Mouse (Mus musculus): Measurements from ENCODE around the gene Ttc19. TPM values are rescaled to one million over a fixed set of nuclear protein-coding genes. Genes with fewer than 3 reads are reported as not detected.
A peak's percentile ranks its signal among the peaks of the same experiment; 100 is the strongest.

Ttc19 gene
- polyA plus RNA-seq, 1 experiment from 2014 or later = 15.5 TPM

DNA sequence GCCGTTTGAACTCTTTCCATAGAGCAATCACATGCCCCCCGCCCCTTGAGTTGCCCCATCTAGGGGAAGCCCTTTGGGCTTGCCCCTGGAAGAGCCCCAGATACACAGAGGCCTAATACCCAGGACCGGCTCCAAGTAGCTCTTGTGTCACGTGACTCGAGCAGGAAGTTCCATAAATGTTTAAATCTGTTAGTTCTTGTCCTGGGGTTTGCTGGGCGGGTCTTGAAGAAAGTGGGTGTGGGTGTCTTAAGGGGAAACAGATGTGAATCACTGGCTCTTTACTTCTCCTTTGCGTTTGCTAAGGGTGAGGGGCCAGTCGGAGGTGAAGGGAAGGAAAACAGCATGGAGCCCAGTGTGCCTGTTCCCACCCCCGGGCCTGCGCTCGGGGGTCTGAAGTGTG is 30.2 kb upstream of the Ttc19 start:
- Histone ChIP-seq H3K9ac (ENCODE audit: low read length) (no peak overlapping the region), H3K4me3 (ENCODE audit: low read depth, low read length) (0 out of 2 replicates have a peak overlapping the region, but pooled peaks have one; percentile 5), H3K36me3 (ENCODE audit: control insufficient read depth, insufficient read depth, low read length) (no peaks in the 10 kb centered on the region), H3K4me1 (ENCODE audit: control insufficient read depth, insufficient read depth, low read length) (peaks cover 21% of the 10 kb centered on the region), H3K9me3 (ENCODE audit: control insufficient read depth, low read length) (no peaks in the 10 kb centered on the region), H3K27me3 (ENCODE audit: control insufficient read depth, insufficient read depth, low read length) (peaks cover 5% of the 10 kb centered on the region; the same call in 1 of the 2 replicates), H3K27ac (replicated peaks; ENCODE audit: low read depth, low read length) (peak overlapping the region; percentile 67; the same call in 1 of the 2 replicates), H3K4me2 (ENCODE audit: low read depth, severe bottlenecking) (peak overlapping the region; percentile 99)
- 13% methylated on average over 11 of the region's 11 CpGs for WGBS
- ATAC-seq (ENCODE audit: insufficient number of reproducible peaks, low FRiP score, low TSS enrichment, low read depth) (peak; percentile 69), DNase-seq (ENCODE audit: low spot score) (peak; percentile 74)

DNA sequence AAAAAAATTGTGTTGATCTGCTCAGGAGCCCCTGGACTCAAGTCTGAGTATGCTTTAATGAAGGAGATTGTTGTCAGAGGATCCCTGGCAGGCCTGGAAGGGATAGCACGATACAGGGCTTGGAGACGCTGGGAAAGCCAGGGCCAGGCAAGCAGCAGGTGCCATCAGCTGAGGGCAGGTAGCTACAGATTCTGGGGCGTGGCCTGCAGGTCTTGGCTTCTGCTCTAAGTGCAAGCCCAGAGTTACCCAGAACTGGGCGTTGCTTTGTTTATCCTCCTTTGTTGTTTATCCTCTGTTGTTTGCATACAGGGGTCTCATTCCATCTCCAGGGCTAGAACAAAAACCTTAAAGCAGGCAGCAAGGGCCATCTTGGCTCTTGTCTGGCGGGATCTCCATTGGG is 27.9 kb upstream of the Ttc19 start:
- Histone ChIP-seq H3K9ac (ENCODE audit: low read length) (no peak overlapping the region), H3K27ac (replicated peaks; ENCODE audit: low read depth, low read length) (no peak overlapping the region), H3K4me1 (ENCODE audit: control insufficient read depth, insufficient read depth, low read length) (peaks cover 29% of the 10 kb centered on the region), H3K27me3 (ENCODE audit: control insufficient read depth, insufficient read depth, low read length) (peaks cover 5% of the 10 kb centered on the region; the same call in 1 of the 2 replicates), H3K4me2 (ENCODE audit: low read depth, severe bottlenecking) (no peak overlapping the region), H3K9me3 (ENCODE audit: control insufficient read depth, low read length) (no peaks in the 10 kb centered on the region), H3K36me3 (ENCODE audit: control insufficient read depth, insufficient read depth, low read length) (no peaks in the 10 kb centered on the region), H3K4me3 (ENCODE audit: low read depth, low read length) (no peak overlapping the region)
- ATAC-seq (ENCODE audit: insufficient number of reproducible peaks, low FRiP score, low TSS enrichment, low read depth) (no peak), DNase-seq (ENCODE audit: low spot score) (no peak)
- WGBS = 80% methylated on average over 5 of the region's 5 CpGs

DNA sequence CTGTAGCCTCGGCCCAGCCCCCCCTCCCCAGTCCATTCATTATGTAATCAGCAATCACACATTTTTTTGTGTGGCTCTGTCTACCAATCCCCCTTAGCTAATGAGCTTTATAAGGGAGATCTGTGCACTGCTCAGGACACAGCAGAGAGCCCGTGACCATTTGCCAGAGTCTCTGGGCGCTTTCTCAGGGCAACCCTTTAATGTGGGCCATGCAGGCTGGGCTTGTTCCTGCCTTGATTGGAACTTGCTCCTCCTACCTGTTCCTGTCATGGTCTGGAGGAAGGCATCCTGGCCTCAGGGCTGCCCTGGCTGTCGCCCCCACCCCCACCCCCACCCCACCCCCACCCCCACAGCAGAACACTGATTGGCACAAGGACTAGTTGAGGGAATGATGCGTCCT is 22.1 kb upstream of the Ttc19 start:
- H3K9ac ChIP-seq (ENCODE audit: low read length) = no peak overlapping the region

DNA sequence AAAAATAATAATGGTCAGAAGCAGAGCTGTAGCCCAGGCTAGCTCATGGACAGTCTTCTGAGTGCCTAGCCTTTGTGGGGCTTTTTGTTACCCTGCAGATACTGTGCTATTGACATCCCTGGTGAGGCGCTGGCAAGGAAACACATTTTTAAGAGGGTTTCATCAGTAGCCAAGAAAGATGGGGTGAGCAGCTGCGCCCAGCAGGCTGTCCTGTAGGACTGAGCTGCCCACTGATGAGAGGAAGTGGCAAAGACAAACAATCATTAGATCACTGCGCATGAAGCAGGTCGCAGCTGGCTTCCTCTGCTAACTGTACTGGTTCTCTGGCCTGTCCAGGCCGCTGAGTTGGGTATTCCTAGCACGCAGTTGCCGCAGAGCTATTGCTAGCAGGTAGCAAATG is 17.7 kb upstream of the Ttc19 start:
- WGBS = 81% methylated on average over 7 of the region's 7 CpGs
- Histone ChIP-seq H3K4me3 (ENCODE audit: low read depth, low read length) (no peak overlapping the region), H3K9ac (ENCODE audit: low read length) (no peak overlapping the region), H3K27ac (replicated peaks; ENCODE audit: low read depth, low read length) (no peak overlapping the region), H3K27me3 (ENCODE audit: control insufficient read depth, insufficient read depth, low read length) (no peaks in the 10 kb centered on the region), H3K4me1 (ENCODE audit: control insufficient read depth, insufficient read depth, low read length) (0 out of 2 replicates have a peak, but pooled peaks cover 8% of the 10 kb centered on the region), H3K4me2 (ENCODE audit: low read depth, severe bottlenecking) (no peak overlapping the region), H3K36me3 (ENCODE audit: control insufficient read depth, insufficient read depth, low read length) (no peaks in the 10 kb centered on the region), H3K9me3 (ENCODE audit: control insufficient read depth, low read length) (no peaks in the 10 kb centered on the region)
- no peak for ATAC-seq (ENCODE audit: insufficient number of reproducible peaks, low FRiP score, low TSS enrichment, low read depth)
- no peak for DNase-seq (ENCODE audit: low spot score)

More for the DNA sequence above, 22.1 kb upstream of the Ttc19 start:
- ATAC-seq (ENCODE audit: insufficient number of reproducible peaks, low FRiP score, low TSS enrichment, low read depth) (no peak), DNase-seq (ENCODE audit: low spot score) (no peak)
- Histone ChIP-seq H3K4me3 (ENCODE audit: low read depth, low read length) (no peak overlapping the region), H3K27ac (replicated peaks; ENCODE audit: low read depth, low read length) (no peak overlapping the region), H3K4me2 (ENCODE audit: low read depth, severe bottlenecking) (no peak overlapping the region), H3K36me3 (ENCODE audit: control insufficient read depth, insufficient read depth, low read length) (no peaks in the 10 kb centered on the region), H3K4me1 (ENCODE audit: control insufficient read depth, insufficient read depth, low read length) (peaks cover 16% of the 10 kb centered on the region; the same call in 1 of the 2 replicates), H3K9me3 (ENCODE audit: control insufficient read depth, low read length) (no peaks in the 10 kb centered on the region), H3K27me3 (ENCODE audit: control insufficient read depth, insufficient read depth, low read length) (no peaks in the 10 kb centered on the region)
- WGBS = 38% methylated on average over 5 of the region's 5 CpGs

DNA sequence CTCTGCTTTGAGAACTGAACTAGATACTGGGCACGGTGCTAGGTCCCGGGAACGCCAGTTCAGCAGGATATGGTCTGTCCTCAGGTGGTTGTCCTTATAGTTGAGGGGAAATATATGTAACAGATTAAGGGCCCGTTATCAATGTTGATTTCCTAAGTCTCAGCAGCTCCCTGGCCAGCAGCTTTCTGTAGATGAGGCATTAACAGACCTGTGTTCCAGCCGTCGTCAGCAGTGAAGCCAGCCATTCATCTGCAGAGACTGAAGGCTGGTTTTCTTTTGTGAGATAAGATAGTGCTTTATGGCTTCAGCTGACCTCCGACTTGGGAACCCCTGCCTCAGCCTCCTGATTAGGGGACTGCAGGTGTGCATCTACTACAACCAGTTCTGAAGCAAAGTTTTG is 17.3 kb upstream of the Ttc19 start:
- DNase-seq (ENCODE audit: low spot score) (no peak), ATAC-seq (ENCODE audit: insufficient number of reproducible peaks, low FRiP score, low TSS enrichment, low read depth) (no peak)
- Histone ChIP-seq H3K4me1 (ENCODE audit: control insufficient read depth, insufficient read depth, low read length) (0 out of 2 replicates have a peak, but pooled peaks cover 7% of the 10 kb centered on the region), H3K36me3 (ENCODE audit: control insufficient read depth, insufficient read depth, low read length) (no peaks in the 10 kb centered on the region), H3K9ac (ENCODE audit: low read length) (no peak overlapping the region), H3K4me2 (ENCODE audit: low read depth, severe bottlenecking) (no peak overlapping the region), H3K9me3 (ENCODE audit: control insufficient read depth, low read length) (no peaks in the 10 kb centered on the region), H3K4me3 (ENCODE audit: low read depth, low read length) (no peak overlapping the region), H3K27me3 (ENCODE audit: control insufficient read depth, insufficient read depth, low read length) (no peaks in the 10 kb centered on the region), H3K27ac (replicated peaks; ENCODE audit: low read depth, low read length) (no peak overlapping the region)
- WGBS = 63% methylated on average over 7 of the region's 7 CpGs

DNA sequence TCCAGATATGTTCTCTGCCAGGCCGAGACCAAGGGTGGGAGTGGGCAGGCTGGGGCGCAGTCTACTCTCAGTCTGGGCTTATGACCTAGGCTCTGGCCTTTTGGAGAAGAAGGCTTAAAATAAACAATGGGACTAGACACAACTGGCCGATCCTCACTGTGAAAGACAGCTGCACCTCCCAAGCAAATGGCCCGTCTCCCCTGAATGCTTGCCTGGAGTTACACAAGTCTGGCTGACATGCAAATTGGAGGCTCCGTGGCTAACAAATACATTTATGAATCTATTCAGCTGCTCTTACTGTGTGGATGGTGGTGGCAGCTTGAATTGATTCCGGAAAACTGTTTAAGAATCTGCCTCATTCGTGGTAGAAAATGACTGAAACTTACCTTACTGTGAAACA is 15.6 kb upstream of the Ttc19 start:
- Histone ChIP-seq H3K27me3 (ENCODE audit: control insufficient read depth, insufficient read depth, low read length) (no peaks in the 10 kb centered on the region), H3K4me3 (ENCODE audit: low read depth, low read length) (no peak overlapping the region), H3K4me1 (ENCODE audit: control insufficient read depth, insufficient read depth, low read length) (0 out of 2 replicates have a peak, but pooled peaks cover 2% of the 10 kb centered on the region), H3K9me3 (ENCODE audit: control insufficient read depth, low read length) (no peaks in the 10 kb centered on the region), H3K27ac (replicated peaks; ENCODE audit: low read depth, low read length) (no peak overlapping the region), H3K36me3 (ENCODE audit: control insufficient read depth, insufficient read depth, low read length) (no peaks in the 10 kb centered on the region), H3K4me2 (ENCODE audit: low read depth, severe bottlenecking) (no peak overlapping the region), H3K9ac (ENCODE audit: low read length) (no peak overlapping the region)
- 88% methylated on average over 7 of the region's 7 CpGs for WGBS
- no peak for DNase-seq (ENCODE audit: low spot score)
- ATAC-seq (ENCODE audit: insufficient number of reproducible peaks, low FRiP score, low TSS enrichment, low read depth) = no peak

DNA sequence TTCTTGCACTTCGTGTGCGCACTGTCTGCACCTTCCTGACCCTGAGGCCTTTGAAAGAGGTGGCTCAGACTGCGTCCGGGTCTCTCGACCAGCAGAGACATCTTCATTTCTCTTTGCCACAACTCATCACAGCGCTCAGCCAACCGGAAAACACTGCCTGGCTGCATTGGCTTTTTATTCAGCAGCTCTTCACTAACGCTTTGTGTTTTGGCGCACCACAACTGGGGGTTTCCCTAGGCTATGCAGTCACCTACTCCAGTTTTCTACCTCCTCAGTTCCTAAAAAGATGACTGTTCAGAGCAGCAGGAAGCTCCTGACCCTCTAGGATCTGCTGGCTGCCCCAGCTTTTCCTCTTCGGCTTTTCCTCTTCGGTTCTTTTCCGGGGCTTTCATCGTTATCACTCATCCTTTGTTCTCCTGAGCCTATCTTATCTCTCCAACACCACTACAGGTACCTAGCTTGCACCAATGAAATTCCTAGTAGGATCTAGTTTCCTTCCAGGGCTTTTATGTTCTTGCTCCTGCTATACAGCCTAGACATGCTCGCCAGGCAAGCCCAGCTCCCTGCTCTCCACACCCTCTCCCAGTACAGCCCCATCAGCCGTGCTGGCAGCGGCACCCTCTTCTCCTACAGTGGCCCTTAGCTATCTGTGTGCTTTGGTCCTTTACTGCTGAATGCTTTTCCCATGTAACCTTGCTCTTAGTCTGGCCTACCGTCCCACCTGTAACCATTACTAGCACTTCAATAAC is 14.6 kb upstream of the Ttc19 start:
- H3K9me3 ChIP-seq (ENCODE audit: control insufficient read depth, low read length) = no peaks in the 10 kb centered on the region
- no peaks in the 10 kb centered on the region for H3K36me3 ChIP-seq (ENCODE audit: control insufficient read depth, insufficient read depth, low read length)
- no peaks in the 10 kb centered on the region for H3K27me3 ChIP-seq (ENCODE audit: control insufficient read depth, insufficient read depth, low read length)
- 84% methylated on average over 17 of the region's 17 CpGs for WGBS
- ATAC-seq (ENCODE audit: insufficient number of reproducible peaks, low FRiP score, low TSS enrichment, low read depth) = no peak
- H3K9ac ChIP-seq (ENCODE audit: low read length) = no peak overlapping the region
- H3K4me2 ChIP-seq (ENCODE audit: low read depth, severe bottlenecking) = no peak overlapping the region
- no peak for DNase-seq (ENCODE audit: low spot score)
- H3K27ac ChIP-seq (replicated peaks; ENCODE audit: low read depth, low read length) = no peak overlapping the region
- no peak overlapping the region for H3K4me3 ChIP-seq (ENCODE audit: low read depth, low read length)
- no peaks in the 10 kb centered on the region for H3K4me1 ChIP-seq (ENCODE audit: control insufficient read depth, insufficient read depth, low read length)

DNA sequence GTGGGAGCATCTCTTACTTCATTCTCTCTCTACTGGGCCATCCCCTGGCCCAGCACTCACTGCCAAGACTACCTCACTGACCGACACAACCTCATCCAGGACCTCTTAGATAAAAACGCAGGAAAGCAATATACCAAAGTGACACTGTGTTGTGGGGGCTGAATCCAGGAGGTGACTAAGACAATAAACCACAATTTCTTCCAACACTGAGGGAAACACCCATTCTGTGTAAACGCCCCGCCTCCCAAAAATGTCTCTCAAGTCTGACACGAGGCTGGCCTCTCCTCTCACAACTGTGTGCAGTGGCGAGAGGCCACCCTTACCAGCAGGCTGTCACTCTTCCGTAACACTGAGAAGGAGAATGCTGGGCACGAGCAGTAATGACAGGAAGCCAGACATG is 12.9 kb upstream of the Ttc19 start:
- no peak for DNase-seq (ENCODE audit: low spot score)
- no peaks in the 10 kb centered on the region for H3K27me3 ChIP-seq (ENCODE audit: control insufficient read depth, insufficient read depth, low read length)
- H3K4me1 ChIP-seq (ENCODE audit: control insufficient read depth, insufficient read depth, low read length) = no peaks in the 10 kb centered on the region
- 77% methylated on average over 8 of the region's 8 CpGs for WGBS
- H3K9me3 ChIP-seq (ENCODE audit: control insufficient read depth, low read length) = no peaks in the 10 kb centered on the region
- no peak overlapping the region for H3K9ac ChIP-seq (ENCODE audit: low read length)
- no peak for ATAC-seq (ENCODE audit: insufficient number of reproducible peaks, low FRiP score, low TSS enrichment, low read depth)
- no peak overlapping the region for H3K4me3 ChIP-seq (ENCODE audit: low read depth, low read length)
- H3K36me3 ChIP-seq (ENCODE audit: control insufficient read depth, insufficient read depth, low read length) = no peaks in the 10 kb centered on the region
- no peak overlapping the region for H3K4me2 ChIP-seq (ENCODE audit: low read depth, severe bottlenecking)
- H3K27ac ChIP-seq (replicated peaks; ENCODE audit: low read depth, low read length) = no peak overlapping the region
